ENCODE assay signal across 8 mouse cellular contexts in genomic region chr19:10040866-10041387, GRCm38 (mm10). TPM values are rescaled to one million over a fixed set of nuclear protein-coding genes. Genes with fewer than 3 reads are reported as not detected.
A peak's percentile ranks its signal among the peaks of the same experiment; 100 is the strongest.
DNase-seq lines count a peak whose midpoint lies in the region; ATAC-seq lines count a peak whose summit lies in the region.

No protein-coding gene starts in this region.

- H3K4me3 ChIP-seq in heart, embryonic 16.5 days (ENCODE audit: low read length) = peak overlapping the region; percentile 77
- peak overlapping the region; percentile 66 for H3K4me3 ChIP-seq in forebrain, embryonic 15.5 days
- H3K4me3 ChIP-seq in midbrain, embryonic 10.5 days = peak overlapping the region; percentile 76

- H3K9ac ChIP-seq in heart, embryonic 16.5 days (ENCODE audit: low read length) = peak overlapping the region; percentile 88
- H3K9ac ChIP-seq in forebrain, embryonic 15.5 days (replicated peaks) = peak overlapping the region; percentile 64

- peak overlapping the region; percentile 72 for H3K4me2 ChIP-seq in heart, embryonic 16.5 days (ENCODE audit: low read depth, low read length)
- peak overlapping the region; percentile 90 for H3K4me2 ChIP-seq in forebrain, embryonic 15.5 days (replicated peaks)

- H3K36me3 ChIP-seq in heart, embryonic 16.5 days (ENCODE audit: control insufficient read depth, insufficient read depth) = no peaks in the 10 kb centered on the region
- no peaks in the 10 kb centered on the region for H3K36me3 ChIP-seq in forebrain, embryonic 15.5 days
- no peaks in the 10 kb centered on the region for H3K36me3 ChIP-seq in midbrain, embryonic 10.5 days

- ATAC-seq in heart, embryonic 16.5 days (replicated peaks; ENCODE audit: extremely low read depth, insufficient read depth, low FRiP score) = no peak
- ATAC-seq in forebrain, embryonic 15.5 days (replicated peaks) = peak; percentile 62

- H3K27me3 ChIP-seq in heart, embryonic 16.5 days (ENCODE audit: control insufficient read depth, insufficient read depth, low read length) = no peaks in the 10 kb centered on the region
- H3K27me3 ChIP-seq in forebrain, embryonic 15.5 days = no peaks in the 10 kb centered on the region
- H3K27me3 ChIP-seq in midbrain, embryonic 10.5 days (ENCODE audit: low read depth, poor library complexity, severe bottlenecking) = peaks cover 54% of the 10 kb centered on the region

- H3K9me3 ChIP-seq in heart, embryonic 16.5 days (replicated peaks; ENCODE audit: control insufficient read depth, low read length) = no peaks in the 10 kb centered on the region
- H3K9me3 ChIP-seq in forebrain, embryonic 15.5 days = no peaks in the 10 kb centered on the region
- no peaks in the 10 kb centered on the region for H3K9me3 ChIP-seq in midbrain, embryonic 10.5 days (replicated peaks)

- H3K27ac ChIP-seq in heart, embryonic 16.5 days (ENCODE audit: low read length) = peak overlapping the region; percentile 97
- no peak overlapping the region for H3K27ac ChIP-seq in forebrain, embryonic 15.5 days (replicated peaks)
- peak overlapping the region; percentile 85 for H3K27ac ChIP-seq in midbrain, embryonic 10.5 days (replicated peaks)

- DNase-seq in heart, postnatal 10 days = no peak
- peak; percentile 73 to 78 for DNase-seq in cerebellum, adult 18-20 months
- DNase-seq in midbrain, embryonic 10.5 days (ENCODE audit: low spot score) = no peak
- DNase-seq in urinary bladder, postnatal 4 days (ENCODE audit: low spot score in 2 of 2) = no peak
- no peak for DNase-seq in thymus, postnatal 4 days
- no peak for DNase-seq in gastrocnemius, adult 18-20 months (ENCODE audit: low spot score)

- H3K4me1 ChIP-seq in heart, embryonic 16.5 days (ENCODE audit: control insufficient read depth, insufficient read depth, low read length) = peaks cover 63% of the 10 kb centered on the region
- H3K4me1 ChIP-seq in forebrain, embryonic 15.5 days = peaks cover 19% of the 10 kb centered on the region
- peaks cover 27% of the 10 kb centered on the region for H3K4me1 ChIP-seq in midbrain, embryonic 10.5 days

- 9% methylated on average over 20 of the region's 20 CpGs for WGBS in heart, embryonic 16.5 days
- 6% methylated on average over 20 of the region's 20 CpGs for WGBS in forebrain, embryonic 15.5 days
- WGBS in midbrain, embryonic 10.5 days = 6% methylated on average over 19 of the region's 20 CpGs

- intact Hi-C loops in heart, postnatal 10 days (cut with DNase I) = loop anchor here (5.0 kb wide), 1 partner anchor 61 kb away; the partner anchor contains the start of gene Fads2

RNA-seq across cellular contexts. Expression of gene Fads3, which starts 0.4 kb away (rescaled TPM):
- polyA plus RNA-seq in heart, embryonic 16.5 days (2015; fragmentation: Nextera tagmentation; extraction: Ambion mirVana) = 31.5 and 46.1 TPM in 2 replicates
- total RNA-seq in heart, postnatal 10 days (2021) = 10 to 100 TPM; 39.7 to 45.5 TPM
- 14.0 and 15.3 TPM in 2 replicates for polyA plus RNA-seq in forebrain, embryonic 15.5 days (2015; fragmentation: Nextera tagmentation; extraction: Ambion mirVana)
- polyA plus RNA-seq in midbrain, embryonic 10.5 days (2016; fragmentation: Nextera tagmentation; extraction: Ambion mirVana) = 5.5 and 5.8 TPM in 2 replicates
- 1 to 10 TPM; 2.2 to 5.7 TPM for total RNA-seq in gastrocnemius, adult 18-20 months (2021)

RNA-seq across cellular contexts. Expression of gene Rab3il1, which starts 39.5 kb away (rescaled TPM):
- polyA plus RNA-seq in heart, embryonic 16.5 days (2015; fragmentation: Nextera tagmentation; extraction: Ambion mirVana) = 22.1 and 24.0 TPM in 2 replicates
- total RNA-seq in heart, postnatal 10 days (2021) = 10 to 100 TPM; 10.4 to 12.1 TPM
- 17.3 and 17.9 TPM in 2 replicates for polyA plus RNA-seq in forebrain, embryonic 15.5 days (2015; fragmentation: Nextera tagmentation; extraction: Ambion mirVana)
- 34.6 and 35.6 TPM in 2 replicates for polyA plus RNA-seq in midbrain, embryonic 10.5 days (2016; fragmentation: Nextera tagmentation; extraction: Ambion mirVana)
- total RNA-seq in gastrocnemius, adult 18-20 months (2021) = 1 to 10 TPM; 3.0 to 4.5 TPM

RNA-seq across cellular contexts. Expression of gene Best1, which starts 39.5 kb away (rescaled TPM):
- polyA plus RNA-seq in heart, embryonic 16.5 days (2015; fragmentation: Nextera tagmentation; extraction: Ambion mirVana) = 0.28 and 0.30 TPM in 2 replicates
- under 1 TPM; 0.20 to 0.36 TPM for total RNA-seq in heart, postnatal 10 days (2021)
- polyA plus RNA-seq in forebrain, embryonic 15.5 days (2015; fragmentation: Nextera tagmentation; extraction: Ambion mirVana) = 1.2 and 1.3 TPM in 2 replicates
- polyA plus RNA-seq in midbrain, embryonic 10.5 days (2016; fragmentation: Nextera tagmentation; extraction: Ambion mirVana) = 1.4 and 2.0 TPM in 2 replicates
- total RNA-seq in gastrocnemius, adult 18-20 months (2021) = under 1 TPM; 0.11 to 0.24 TPM

Comparison
In these comparisons a context has a peak if more than half of its experiments do, and no peak if none do; other contexts are left out.
1. DNase-seq: peak in cerebellum, adult 18-20 months (2 of 2); none in heart, postnatal 10 days (0 of 2), midbrain, embryonic 10.5 days (single experiment), urinary bladder, postnatal 4 days (0 of 2), thymus, postnatal 4 days (single experiment) and gastrocnemius, adult 18-20 months (single experiment).
2. Peak in every context shown above with its lines, with median percentiles within 50 percentile points of each other: H3K4me3 ChIP-seq.